Mouse (Mus musculus) WW6 (cell line): Measurements from ENCODE around the gene Kcnn1.

ENCODE experiments used
- DNase-seq: peaks from one replicate; pipeline ENCODE4 v3.0.0-alpha.2; 2013; ENCODE audit warnings: low read depth, low spot score

The Kcnn1 gene

GRCm38 (mm10) chr8:70816679-70817078 lies 46.4 kb downstream of the Kcnn1 start:
- no peak for DNase-seq

GRCm38 (mm10) chr8:70812885-70813284 lies 50.2 kb downstream of the Kcnn1 start:
- DNase-seq, result no peak

- DNase-seq, result no peak
Observed at GRCm38 (mm10) chr8:70812055-70812454, 51.0 kb downstream of the Kcnn1 start.

GRCm38 (mm10) chr8:70810962-70811680 lies 51.9 kb downstream of the Kcnn1 start:
- DNase-seq, result no peak

GRCm38 (mm10) chr8:70808955-70809701 lies 53.9 kb downstream of the Kcnn1 start:
- no peak for DNase-seq

- DNase-seq, result no peak
Observed at GRCm38 (mm10) chr8:70808239-70808638, 54.8 kb downstream of the Kcnn1 start, which contains the start of gene Il12rb1. Gene Il12rb1 (plus strand): TSS chr8:70808449.

GRCm38 (mm10) chr8:70807304-70807703 lies 55.8 kb downstream of the Kcnn1 start:
- DNase-seq, result no peak

GRCm38 (mm10) chr8:70806541-70806940 lies 56.5 kb downstream of the Kcnn1 start:
- no peak for DNase-seq

GRCm38 (mm10) chr8:70804481-70805206 lies 58.4 kb downstream of the Kcnn1 start, which contains the start of gene Mast3:
Gene Mast3 (minus strand): TSS chr8:70805054.
- peak; percentile 75 for DNase-seq

- DNase-seq, result no peak
Observed at GRCm38 (mm10) chr8:70803761-70804480, 59.1 kb downstream of the Kcnn1 start.

- DNase-seq, result no peak
Observed at GRCm38 (mm10) chr8:70802786-70803510, 60.1 kb downstream of the Kcnn1 start.

GRCm38 (mm10) chr8:70801830-70802229 lies 61.2 kb downstream of the Kcnn1 start:
- DNase-seq, result no peak

GRCm38 (mm10) chr8:70801156-70801555 lies 61.9 kb downstream of the Kcnn1 start:
- no peak for DNase-seq

- no peak for DNase-seq
Observed at GRCm38 (mm10) chr8:70800648-70801047, 62.4 kb downstream of the Kcnn1 start.

GRCm38 (mm10) chr8:70798281-70798680 lies 64.8 kb downstream of the Kcnn1 start:
- DNase-seq, result no peak

- peak; percentile 95 for DNase-seq
Observed at GRCm38 (mm10) chr8:70797081-70798070, 65.7 kb downstream of the Kcnn1 start.

- DNase-seq, result no peak
Observed at GRCm38 (mm10) chr8:70796403-70797080, 66.5 kb downstream of the Kcnn1 start.

GRCm38 (mm10) chr8:70795370-70795769 lies 67.7 kb downstream of the Kcnn1 start:
- no peak for DNase-seq

- DNase-seq, result no peak
Observed at GRCm38 (mm10) chr8:70794215-70794614, 68.8 kb downstream of the Kcnn1 start.
